Mouse (Mus musculus) duodenum, adult 2 months (tissue): ENCODE data around the gene Ccdc157. TPM values are rescaled to one million over a fixed set of nuclear protein-coding genes. Genes with fewer than 3 reads are reported as not detected.

Experiments used
- polyA plus RNA-seq: library from polyadenylated mRNA; depleted of rRNA; stranded (reverse); fragments of >200 nt; gene quantifications from 2 replicates; pipeline ENCODE4 v1.2.3, GENCODE M21; 2012; ENCODE audit warnings: low replicate concordance; rRNA removed

Ccdc157 gene
- 1.2 and 2.2 TPM in 2 replicates for polyA plus RNA-seq

GRCm38 (mm10) chr11:4159808-4160708 is at the start of gene Ccdc157, which contains the start of gene Sf3a1:
TSS of gene Ccdc157 (minus strand) at chr11:4160293.
TSS of gene Sf3a1 (plus strand) at chr11:4160350.

GRCm38 (mm10) chr11:4186486-4187317 is 26.6 kb upstream of the Ccdc157 start, which contains the start of gene Tbc1d10a:
TSS of gene Tbc1d10a (plus strand) at chr11:4186789.

DNA sequence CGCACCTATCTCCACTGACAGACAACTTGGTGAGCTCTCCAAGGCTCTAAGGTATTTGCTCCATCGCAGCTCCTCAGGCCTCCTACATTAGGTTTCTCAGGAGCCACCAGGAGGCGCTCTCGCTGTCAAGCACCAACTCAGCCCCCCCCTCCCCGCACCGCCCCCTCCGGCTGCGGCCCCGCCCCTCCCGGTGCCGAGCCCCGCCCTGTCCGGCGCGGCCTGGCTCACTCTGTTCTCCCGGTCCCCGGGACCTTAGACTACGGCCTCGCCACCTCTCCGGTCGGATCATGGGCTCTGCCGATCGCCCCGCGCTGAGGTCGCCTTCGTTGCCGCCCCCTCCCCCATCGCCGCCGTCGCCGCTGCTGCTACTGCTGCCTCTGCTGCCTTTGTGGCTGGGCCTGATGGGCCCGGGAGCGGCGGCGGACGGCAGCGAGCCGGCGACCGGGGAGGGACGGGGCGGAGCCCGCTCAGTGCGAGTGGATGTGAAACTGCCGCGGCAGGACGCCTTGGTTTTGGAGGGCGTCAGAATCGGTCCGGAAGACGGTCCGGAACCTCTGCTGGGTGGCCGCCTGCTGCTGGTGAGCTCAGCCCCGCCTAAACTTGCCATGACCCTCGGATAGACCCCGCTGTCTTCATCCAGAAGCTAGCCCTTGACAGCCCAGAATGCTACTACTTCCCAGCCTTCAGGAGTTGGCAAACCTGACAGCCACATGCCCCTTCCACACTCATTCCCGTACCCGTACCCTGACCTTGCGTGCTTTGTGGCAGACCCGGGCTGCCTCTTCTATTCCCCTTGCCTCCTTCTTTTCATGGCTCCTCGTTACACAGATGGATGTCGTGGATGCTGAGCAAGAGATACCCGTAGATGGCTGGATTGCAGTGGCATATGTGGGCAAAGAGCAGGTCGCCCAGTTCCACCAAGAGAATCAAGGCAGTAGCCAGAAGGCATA is 24.8 kb downstream of the Ccdc157 start, which contains the start of gene Rnf215:
Gene Rnf215, plus strand, starts transcription at position 217 of the 950 bp plus-strand sequence.

DNA sequence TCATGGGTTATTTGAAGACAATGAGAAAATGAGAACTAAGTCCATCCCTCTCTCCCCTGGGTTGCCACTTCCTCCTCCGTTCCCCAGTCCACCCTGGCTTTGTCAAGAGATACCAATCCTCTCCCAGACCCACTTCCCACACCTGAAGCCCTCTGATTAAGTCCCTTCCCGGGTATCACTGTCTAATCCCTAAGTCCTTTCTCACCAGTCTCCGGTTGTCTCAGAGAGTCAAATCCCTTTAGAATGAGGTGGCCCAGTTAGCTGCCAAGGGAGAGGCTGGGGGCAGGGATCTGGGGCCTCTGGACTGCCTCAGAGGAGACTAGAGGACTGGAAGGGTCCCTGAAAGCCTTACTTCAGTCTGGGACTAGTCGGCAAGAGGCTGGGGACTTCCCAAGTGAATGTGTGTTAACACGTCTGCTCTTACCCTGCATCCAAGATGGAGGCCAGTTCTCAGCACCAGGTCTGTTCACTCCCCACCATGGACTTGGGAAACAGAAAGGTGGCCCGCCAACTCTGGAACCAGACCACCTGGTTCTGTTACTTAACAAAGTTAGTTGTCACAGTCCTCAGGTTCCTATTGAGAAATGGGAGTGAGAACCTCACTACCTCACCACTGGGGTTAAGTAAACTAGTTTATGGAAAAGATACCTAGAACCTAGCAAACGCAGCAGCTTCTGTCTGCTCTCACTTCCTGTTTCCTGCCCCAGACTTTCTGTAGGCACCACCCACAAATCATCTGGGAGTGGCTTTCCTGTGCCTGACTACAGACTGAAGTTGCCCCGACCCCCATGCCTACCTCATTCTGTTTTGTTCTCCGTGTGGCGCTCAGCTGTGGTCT is 37.1 kb downstream of the Ccdc157 start, which contains the start of gene Sec14l2:
Gene Sec14l2, minus strand, starts transcription at position 674 of the 838 bp plus-strand sequence.

DNA sequence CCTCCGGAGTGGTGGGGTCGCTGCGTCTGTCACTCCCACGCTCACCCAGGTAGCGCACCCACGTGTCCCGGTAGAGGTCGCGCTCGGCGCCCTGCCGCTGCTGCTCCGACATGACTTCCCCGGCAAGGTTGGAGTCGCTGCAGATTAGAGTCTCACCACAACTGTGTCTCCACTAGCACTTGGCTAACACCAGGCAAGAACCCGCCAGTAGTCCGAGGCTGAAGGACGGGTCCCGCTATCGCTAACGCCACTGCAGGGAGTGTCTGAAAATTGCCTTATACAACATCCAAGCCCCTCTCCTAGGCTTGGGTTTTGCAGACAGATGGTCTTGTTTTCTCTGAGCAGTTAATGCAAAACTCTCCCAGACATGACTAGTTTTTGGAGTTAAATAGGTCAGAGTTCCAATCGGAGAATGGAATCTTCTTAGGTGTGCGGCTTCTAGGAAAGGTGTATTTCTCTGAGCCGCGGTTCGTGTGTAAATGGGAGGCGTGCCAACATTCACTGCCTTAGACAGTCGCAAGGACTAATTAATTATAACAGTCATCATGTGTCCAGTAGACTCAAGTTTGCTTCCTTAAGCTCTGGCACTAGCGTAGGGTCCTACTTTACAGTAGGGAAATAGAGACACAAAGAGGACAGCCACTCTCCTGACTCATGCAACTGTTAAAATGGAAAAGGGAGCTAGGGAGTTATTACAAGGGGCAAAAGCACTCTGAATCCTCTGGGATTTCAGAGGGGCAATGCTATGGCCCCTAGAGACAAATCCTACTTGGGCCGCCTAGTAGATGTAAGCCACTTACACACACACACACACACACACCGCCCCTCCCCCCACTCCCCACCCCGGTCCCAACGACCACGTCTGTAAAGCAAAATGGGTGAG is 64.7 kb downstream of the Ccdc157 start, which contains the start of gene Mtfp1:
Gene Mtfp1, minus strand, starts transcription at position 275 of the 883 bp plus-strand sequence.

Other genes starting within 250 kb of the Ccdc157 start
- 5.7 and 6.0 TPM in 2 replicates for gene Slc35e4, start 245.6 kb downstream of the Ccdc157 start, polyA plus RNA-seq
- 208 and 438 TPM in 2 replicates for gene Tcn2, start 228.1 kb downstream of the Ccdc157 start, polyA plus RNA-seq
- gene Pes1, start 196.3 kb downstream of the Ccdc157 start, polyA plus RNA-seq, result 14.9 and 22.0 TPM in 2 replicates
- gene 4930556J24Rik, start 183.5 kb downstream of the Ccdc157 start, polyA plus RNA-seq, result 0.07 and 0.14 TPM in 2 replicates
- 133 and 187 TPM in 2 replicates for gene Gal3st1, start 176.7 kb downstream of the Ccdc157 start, polyA plus RNA-seq
- gene Sec14l4, start 128.8 kb downstream of the Ccdc157 start, polyA plus RNA-seq, result 0.12 and 0.19 TPM in 2 replicates
- not detected in 2 replicates for gene Sec14l3, start 95.5 kb downstream of the Ccdc157 start, polyA plus RNA-seq
- 48.5 and 49.0 TPM in 2 replicates for gene Mtfp1, start 64.8 kb downstream of the Ccdc157 start, polyA plus RNA-seq
- gene Sec14l2, start 36.9 kb downstream of the Ccdc157 start, polyA plus RNA-seq, result 31.2 and 70.7 TPM in 2 replicates
- gene Rnf215, start 25.1 kb downstream of the Ccdc157 start, polyA plus RNA-seq, result 12.4 and 20.5 TPM in 2 replicates
- gene Sf3a1, start 57 bp upstream of the Ccdc157 start, polyA plus RNA-seq, result 19.7 and 24.3 TPM in 2 replicates
- 29.9 and 52.6 TPM in 2 replicates for gene Tbc1d10a, start 26.5 kb upstream of the Ccdc157 start, polyA plus RNA-seq
- 4.0 and 5.2 TPM in 2 replicates for gene Castor1, start 57.9 kb upstream of the Ccdc157 start, polyA plus RNA-seq
- gene Osm, start 76.1 kb upstream of the Ccdc157 start, polyA plus RNA-seq, result 0.05 and 0.26 TPM in 2 replicates
- 2.9 and 4.1 TPM in 2 replicates for gene Lif, start 97.3 kb upstream of the Ccdc157 start, polyA plus RNA-seq